Mouse (Mus musculus) midbrain, embryonic 16.5 days (tissue): ENCODE measurements around the gene Txlna. TPM values are rescaled to one million over a fixed set of nuclear protein-coding genes. Genes with fewer than 3 reads are reported as not detected.
A peak's percentile ranks its signal among the peaks of the same experiment; 100 is the strongest.

Experiments
- ATAC-seq: fragments of 200-750 bp; cut with Nextera tagmentation; 2 replicates; pipeline ENCODE4 v1.8.0; 2017; ENCODE audit warnings: moderate TSS enrichment
- H3K27ac ChIP-seq: fragments of 300-500 bp; sonication (generic); 2 replicates; pipeline ENCODE4 v1.5.1; 2014; ENCODE audit warnings: mild to moderate bottlenecking, low read length, mixed read lengths
- H3K27me3 ChIP-seq: fragments of 300-500 bp; sonication (generic); 2 replicates; pipeline ENCODE4 v1.6.1; 2014; ENCODE audit warnings: low read depth, low read length, mixed read lengths; ENCODE audit not compliant: control insufficient read depth, insufficient read depth
- H3K36me3 ChIP-seq: fragments of 300-500 bp; sonication (generic); 2 replicates; pipeline ENCODE4 v1.6.1; 2014; ENCODE audit warnings: mild to moderate bottlenecking, low read length, moderate library complexity, mixed read lengths; ENCODE audit not compliant: control insufficient read depth, insufficient read depth
- H3K4me1 ChIP-seq: fragments of 300-500 bp; sonication (generic); 2 replicates; pipeline ENCODE4 v1.6.1; 2014; ENCODE audit warnings: mild to moderate bottlenecking, low read length, mixed read lengths; ENCODE audit not compliant: control insufficient read depth, insufficient read depth
- H3K4me2 ChIP-seq: fragments of 300-500 bp; sonication (generic); 2 replicates; pipeline ENCODE4 v1.6.1; 2014; ENCODE audit warnings: mild to moderate bottlenecking, low read length, mixed read lengths
- H3K4me3 ChIP-seq: fragments of 300-500 bp; sonication (generic); 2 replicates; pipeline ENCODE4 v1.5.1; 2014; ENCODE audit warnings: low read depth, mild to moderate bottlenecking, low read length, moderate library complexity, mixed read lengths
- H3K9ac ChIP-seq: fragments of 300-500 bp; sonication (generic); 2 replicates; pipeline ENCODE4 v1.6.1; 2014; ENCODE audit warnings: low read depth, low read length, mixed read lengths
- H3K9me3 ChIP-seq: fragments of 300-500 bp; sonication (generic); replicated peaks from 2 replicates; pipeline ENCODE4 v1.6.1; 2014; ENCODE audit warnings: mild to moderate bottlenecking, low read length, mixed read lengths; ENCODE audit not compliant: control insufficient read depth, poor library complexity, severe bottlenecking
- WGBS: fragments of 180-500 bp; shearing (Covaris S2); extraction: QIAGEN DNeasy Blood & Tissue Kit; methylation state at CpG from one replicate; pipeline ENCODE4 v1.1.7; 2014; 5-methylcytosine and 5-hydroxymethylcytosine counted together
- polyA plus RNA-seq: library from polyadenylated mRNA; unstranded; fragments of >200 nt; fragmentation: Nextera tagmentation; extraction: Ambion mirVana; gene quantifications from 2 replicates; pipeline ENCODE4 v1.2.1, GENCODE M21; 2015

The Txlna gene
- polyA plus RNA-seq, 1 experiment from 2014 or later = 42.5 TPM

GRCm38 (mm10) chr4:129585773-129586172, 55.1 kb downstream of the Txlna start:
- WGBS = 81% methylated on average over 9 of the region's 9 CpGs
- Histone ChIP-seq H3K36me3 (no peaks in the 10 kb centered on the region), H3K4me1 (peaks cover 2% of the 10 kb centered on the region; the same call in 1 of the 2 replicates), H3K4me2 (peak overlapping the region; percentile 60), H3K9me3 (no peaks in the 10 kb centered on the region), H3K9ac (no peak overlapping the region), H3K27ac (no peak overlapping the region), H3K4me3 (no peak overlapping the region), H3K27me3 (no peaks in the 10 kb centered on the region)
- ATAC-seq = no peak

DNA sequence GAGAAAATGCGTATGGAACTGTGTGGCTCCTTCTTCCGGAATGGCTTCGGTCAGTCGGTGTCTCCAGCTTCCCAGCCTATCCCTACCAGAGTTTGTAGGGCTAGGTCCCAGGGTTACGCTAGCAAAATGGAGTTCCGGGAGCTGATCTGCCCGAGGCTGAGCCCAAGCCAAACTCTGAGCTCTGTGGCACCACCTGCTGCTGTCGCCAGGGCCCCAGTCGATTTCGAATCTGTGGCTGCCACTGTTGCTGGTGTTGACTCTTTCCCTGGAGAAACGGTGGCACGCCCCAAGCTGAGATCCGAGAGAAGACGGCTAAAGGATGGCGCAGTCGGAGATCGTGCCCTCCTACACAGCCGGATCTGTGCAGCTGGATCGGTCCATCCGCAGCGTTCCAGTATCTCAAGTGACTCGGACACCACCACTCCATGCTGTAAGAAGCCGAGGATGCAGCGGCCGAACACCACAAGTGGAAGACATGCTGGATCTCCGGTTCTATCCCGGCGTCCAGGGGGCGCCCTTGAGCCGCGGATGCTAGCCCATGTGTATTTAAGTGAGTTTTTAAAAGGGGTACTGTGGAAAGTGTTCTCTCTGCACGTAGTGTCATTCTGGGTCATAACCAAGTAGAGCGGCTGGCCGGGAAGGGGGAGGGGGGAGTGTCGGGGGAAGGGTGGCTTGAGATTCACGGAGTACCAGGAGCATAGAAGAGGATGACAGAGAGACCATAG, 55.8 kb downstream of the Txlna start:
- peak overlapping the region; percentile 33 for H3K4me3 ChIP-seq
- H3K4me2 ChIP-seq = peak overlapping the region; percentile 60
- WGBS = 3% methylated on average over 36 of the region's 36 CpGs
- peak overlapping the region; percentile 27; the same call in 1 of the 2 replicates for H3K9ac ChIP-seq
- H3K9me3 ChIP-seq = no peaks in the 10 kb centered on the region
- no peaks in the 10 kb centered on the region for H3K36me3 ChIP-seq
- H3K4me1 ChIP-seq = peaks cover 2% of the 10 kb centered on the region; the same call in 1 of the 2 replicates
- H3K27ac ChIP-seq = no peak overlapping the region
- no peaks in the 10 kb centered on the region for H3K27me3 ChIP-seq
- ATAC-seq = 0 out of 2 replicates have a peak, but pooled peaks have one; percentile 51

GRCm38 (mm10) chr4:129584370-129584769, 56.5 kb downstream of the Txlna start:
- Histone ChIP-seq H3K36me3 (no peaks in the 10 kb centered on the region), H3K27ac (no peak overlapping the region), H3K9me3 (no peaks in the 10 kb centered on the region), H3K4me3 (no peak overlapping the region), H3K4me2 (no peak overlapping the region), H3K9ac (no peak overlapping the region), H3K27me3 (no peaks in the 10 kb centered on the region), H3K4me1 (peaks cover 2% of the 10 kb centered on the region; the same call in 1 of the 2 replicates)
- 76% methylated on average over 1 of the region's 1 CpGs for WGBS
- ATAC-seq = no peak

DNA sequence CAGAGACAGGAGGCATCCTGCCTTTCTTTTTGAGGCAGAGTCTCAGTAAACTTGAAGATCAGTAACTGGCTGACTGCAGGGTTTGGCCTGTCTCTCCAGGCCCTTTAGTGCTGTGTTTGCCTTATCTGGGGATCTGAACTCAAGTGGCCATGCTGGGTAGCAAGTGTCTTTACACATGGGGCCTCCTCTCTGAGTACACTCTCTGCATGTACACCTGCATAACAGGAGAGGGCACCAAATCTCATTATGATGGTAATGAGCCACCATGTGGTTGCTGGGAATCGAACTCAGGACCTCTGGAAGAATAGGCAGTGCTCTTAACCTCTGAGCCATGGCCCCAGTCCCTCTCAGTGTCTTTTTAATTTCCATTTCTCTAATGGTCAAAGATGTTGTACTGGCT, 58.6 kb downstream of the Txlna start:
- Histone ChIP-seq H3K4me3 (no peak overlapping the region), H3K4me2 (no peak overlapping the region), H3K27ac (no peak overlapping the region), H3K27me3 (no peaks in the 10 kb centered on the region), H3K9me3 (no peaks in the 10 kb centered on the region), H3K36me3 (no peaks in the 10 kb centered on the region), H3K4me1 (peaks cover 2% of the 10 kb centered on the region; the same call in 1 of the 2 replicates), H3K9ac (no peak overlapping the region)
- WGBS = 76% methylated on average over 1 of the region's 1 CpGs
- no peak for ATAC-seq

GRCm38 (mm10) chr4:129580347-129580746, 60.5 kb downstream of the Txlna start:
- WGBS = 78% methylated on average over 7 of the region's 7 CpGs

DNA sequence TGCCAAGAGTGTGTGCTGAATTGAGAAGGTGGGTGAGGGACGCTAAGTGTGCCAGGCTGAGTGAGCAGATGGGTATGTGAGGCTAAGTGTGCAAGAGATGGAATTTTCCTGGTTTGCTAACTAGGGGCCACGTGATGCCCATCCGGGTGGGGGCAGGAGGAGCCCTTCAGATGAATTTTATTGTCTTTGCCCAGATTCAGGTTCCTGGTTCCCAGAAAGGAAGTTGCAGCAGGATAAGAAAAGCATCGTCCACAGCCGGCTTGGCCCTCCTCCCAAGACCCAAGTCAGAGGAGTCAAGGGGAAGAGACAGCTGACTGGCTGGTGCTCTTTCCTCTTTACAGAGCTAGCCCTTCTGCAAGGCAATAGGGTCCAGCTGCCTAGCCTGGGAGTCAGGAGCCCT, 62.4 kb downstream of the Txlna start, which contains the start of gene Fam167b:
Gene Fam167b, minus strand, starts transcription at position 84 of the 400 bp plus-strand sequence.
- Histone ChIP-seq H3K4me1 (no peaks in the 10 kb centered on the region), H3K4me2 (peak within 1 kb of the TSS; percentile 24; the same call in 1 of the 2 replicates)
- 82% methylated on average over 5 of the region's 5 CpGs for WGBS

More at GRCm38 (mm10) chr4:129580347-129580746, 60.5 kb downstream of the Txlna start:
- no peak overlapping the region for H3K27ac ChIP-seq
- peaks cover 2% of the 10 kb centered on the region; the same call in 1 of the 2 replicates for H3K4me1 ChIP-seq
- no peaks in the 10 kb centered on the region for H3K27me3 ChIP-seq
- no peaks in the 10 kb centered on the region for H3K9me3 ChIP-seq
- no peak overlapping the region for H3K9ac ChIP-seq
- H3K36me3 ChIP-seq = no peaks in the 10 kb centered on the region
- H3K4me3 ChIP-seq = no peak overlapping the region
- no peak for ATAC-seq
- H3K4me2 ChIP-seq = no peak overlapping the region

DNA sequence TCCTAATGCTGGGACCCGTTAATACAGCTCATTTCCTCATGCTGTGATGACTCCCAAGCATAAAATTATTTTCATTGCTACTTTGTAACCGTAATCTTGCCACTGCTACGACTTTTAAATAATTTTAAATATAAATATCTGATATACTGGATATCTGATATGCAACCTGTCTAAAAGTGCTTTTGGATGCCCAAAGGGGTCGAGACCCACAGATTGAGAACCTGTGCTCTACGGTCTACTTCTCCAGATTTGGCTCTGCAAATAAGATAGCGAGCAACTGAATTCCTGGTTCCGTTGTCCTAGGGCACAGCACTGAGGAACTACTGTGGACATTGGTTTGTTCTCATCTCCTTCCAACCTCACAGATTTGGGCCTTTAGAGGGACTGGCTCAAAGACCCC, 63.2 kb downstream of the Txlna start:
- no peak for ATAC-seq
- Histone ChIP-seq H3K27me3 (no peaks in the 10 kb centered on the region), H3K4me3 (no peak overlapping the region), H3K4me2 (no peak overlapping the region), H3K4me1 (no peaks in the 10 kb centered on the region), H3K36me3 (no peaks in the 10 kb centered on the region), H3K9ac (no peak overlapping the region), H3K9me3 (no peaks in the 10 kb centered on the region), H3K27ac (no peak overlapping the region)
- WGBS = 80% methylated on average over 7 of the region's 7 CpGs

More for the DNA sequence above, 62.4 kb downstream of the Txlna start, which contains the start of gene Fam167b:
- no peak for ATAC-seq
- no peaks in the 10 kb centered on the region for H3K27me3 ChIP-seq
- peak within 1 kb of the TSS; percentile 38; the same call in 1 of the 2 replicates for H3K9ac ChIP-seq
- no peak within 1 kb of the TSS for H3K27ac ChIP-seq
- H3K9me3 ChIP-seq = no peaks in the 10 kb centered on the region
- H3K36me3 ChIP-seq = no peaks in the 10 kb centered on the region
- no peak within 1 kb of the TSS for H3K4me3 ChIP-seq

DNA sequence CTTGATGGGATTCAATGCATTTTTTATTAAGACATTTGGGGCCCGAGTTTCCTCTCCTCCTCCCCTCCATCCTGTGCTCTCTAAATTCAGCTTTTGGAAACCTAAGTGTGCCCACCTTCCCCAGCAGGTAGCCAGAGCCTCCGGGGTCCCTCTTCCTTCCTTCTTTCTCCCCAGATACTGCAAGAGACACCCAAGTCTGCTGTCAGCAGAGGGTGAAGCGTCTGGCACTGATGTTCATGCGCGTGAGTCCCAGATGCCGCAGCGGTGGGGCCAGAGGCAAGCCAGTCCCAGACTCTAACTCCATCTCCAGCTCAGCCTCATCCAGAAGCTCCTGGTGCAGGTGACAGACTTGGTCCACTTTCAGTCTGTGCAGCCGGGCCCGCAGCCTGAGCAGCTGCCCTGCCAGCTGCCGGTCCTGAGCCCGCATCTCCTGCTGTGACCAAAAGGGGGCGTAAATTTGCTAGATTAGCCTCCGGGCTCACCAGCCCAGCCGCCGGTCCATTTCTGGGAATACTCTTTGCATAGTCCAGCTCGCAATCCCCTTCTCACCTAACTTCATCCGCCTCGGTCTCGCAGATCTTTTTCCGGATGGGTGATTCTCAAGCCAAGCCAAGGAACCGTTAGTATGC, 63.9 kb downstream of the Txlna start:
- H3K9ac ChIP-seq = peak overlapping the region; percentile 38
- H3K4me1 ChIP-seq = no peaks in the 10 kb centered on the region

More for the DNA sequence above, 63.9 kb downstream of the Txlna start:
- H3K36me3 ChIP-seq = no peaks in the 10 kb centered on the region
- ATAC-seq = no peak
- H3K27ac ChIP-seq = no peak overlapping the region
- no peaks in the 10 kb centered on the region for H3K27me3 ChIP-seq
- 24% methylated on average over 21 of the region's 21 CpGs for WGBS
- no peaks in the 10 kb centered on the region for H3K9me3 ChIP-seq
- no peak overlapping the region for H3K4me3 ChIP-seq
- H3K4me2 ChIP-seq = peak overlapping the region; percentile 24; the same call in 1 of the 2 replicates
